22 mouse cellular contexts compared by ENCODE assay signal in genomic region chr10:74976429-74976828, GRCm38 (mm10). TPM values are rescaled to one million over a fixed set of nuclear protein-coding genes. Genes with fewer than 3 reads are reported as not detected.
"Had no signal": no experiment of that assay in that cellular context is flagged by ENCODE, and none has a peak within 500 bp of the region (broad histone marks: within the 10 kb centered on the region; RNA-seq: fewer than 3 reads in every experiment).

No protein-coding gene starts in this region.

- DNase-seq: lung, adult 18-20 months; lung, embryonic 14.5 days; lung, postnatal 10 days; lung, postnatal 4 days; midbrain, embryonic 14.5 days; right cerebral cortex, postnatal 14 days; thymus, adult 2 months; thymus, postnatal 25 days; thymus, postnatal 4 days had no signal

- H3K27ac ChIP-seq: liver, embryonic 14.5 days; midbrain, embryonic 10.5 days; midbrain, embryonic 12.5 days; neural tube, embryonic 13.5 days; neural tube, embryonic 15.5 days; stomach, embryonic 15.5 days; stomach, postnatal 0 days had no signal

- H3K9me3 ChIP-seq: midbrain, embryonic 10.5 days; midbrain, embryonic 12.5 days; neural tube, embryonic 13.5 days; neural tube, embryonic 15.5 days; stomach, embryonic 15.5 days had no signal

- ATAC-seq: midbrain, embryonic 16.5 days had no signal

- H3K36me3 ChIP-seq: midbrain, embryonic 10.5 days; midbrain, embryonic 12.5 days; stomach, embryonic 15.5 days had no signal

- H3K4me1 ChIP-seq: stomach, embryonic 15.5 days had no signal

- H3K27me3 ChIP-seq: midbrain, embryonic 12.5 days; neural tube, embryonic 13.5 days; neural tube, embryonic 15.5 days; stomach, embryonic 15.5 days had no signal

- H3K4me2 ChIP-seq: lung, embryonic 14.5 days; midbrain, embryonic 12.5 days; neural tube, embryonic 13.5 days; neural tube, embryonic 15.5 days; stomach, embryonic 15.5 days had no signal

- H3K9ac ChIP-seq: liver, embryonic 14.5 days; lung, embryonic 14.5 days; midbrain, embryonic 12.5 days; neural tube, embryonic 13.5 days; neural tube, embryonic 15.5 days; stomach, embryonic 15.5 days had no signal

- H3K4me3 ChIP-seq: midbrain, embryonic 10.5 days; midbrain, embryonic 12.5 days; myocyte; neural tube, embryonic 13.5 days; neural tube, embryonic 15.5 days; stomach, embryonic 15.5 days had no signal

RNA-seq across cellular contexts. Expression of gene Rsph14, which starts 56.0 kb away (rescaled TPM):
- polyA plus RNA-seq: liver, embryonic 14.5 days; liver, embryonic 16.5 days; lung, embryonic 14.5 days; midbrain, embryonic 10.5 days; midbrain, embryonic 12.5 days; myocyte; neural tube, embryonic 11.5 days; spleen, adult 2 months; stomach, embryonic 15.5 days; stomach, postnatal 0 days; thymus, adult 2 months; urinary bladder, adult 2 months had no signal
